Mouse (Mus musculus): ENCODE results near the gene Irf2. TPM values are rescaled to one million over a fixed set of nuclear protein-coding genes. Genes with fewer than 3 reads are reported as not detected.

Irf2 gene
- polyA plus RNA-seq, 1 experiment from 2014 or later: 27.0 TPM

DNA sequence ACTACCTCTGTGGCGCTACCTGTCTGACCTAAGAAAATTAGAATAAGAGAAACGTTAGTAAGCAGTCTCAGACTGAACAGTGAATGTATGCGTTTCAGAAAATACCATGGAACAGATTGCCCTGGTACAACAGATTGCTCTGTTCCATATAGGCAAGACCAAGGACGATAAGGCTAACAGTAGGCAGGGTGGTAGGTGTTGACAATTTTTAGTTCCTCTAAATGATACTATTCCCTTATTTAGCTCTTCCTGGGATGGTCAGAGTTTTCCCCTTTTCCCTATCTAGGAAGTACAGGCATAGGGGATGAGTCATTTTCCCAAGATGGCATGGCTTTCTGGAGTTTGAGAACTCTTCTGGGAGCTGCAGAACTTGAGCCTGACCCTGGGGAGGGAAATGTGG lies 73.4 kb downstream of the Irf2 start:
- TF ChIP-seq EP300 (optimal IDR thresholded peaks at IDR 0.05) (no peak), CTCF (IDR thresholded peaks at IDR 0.05; ENCODE audit: low read depth) (no peak)
- no peaks in the 10 kb centered on the region for H3K9me3 ChIP-seq (ENCODE audit: control insufficient read depth, low read length)

DNA sequence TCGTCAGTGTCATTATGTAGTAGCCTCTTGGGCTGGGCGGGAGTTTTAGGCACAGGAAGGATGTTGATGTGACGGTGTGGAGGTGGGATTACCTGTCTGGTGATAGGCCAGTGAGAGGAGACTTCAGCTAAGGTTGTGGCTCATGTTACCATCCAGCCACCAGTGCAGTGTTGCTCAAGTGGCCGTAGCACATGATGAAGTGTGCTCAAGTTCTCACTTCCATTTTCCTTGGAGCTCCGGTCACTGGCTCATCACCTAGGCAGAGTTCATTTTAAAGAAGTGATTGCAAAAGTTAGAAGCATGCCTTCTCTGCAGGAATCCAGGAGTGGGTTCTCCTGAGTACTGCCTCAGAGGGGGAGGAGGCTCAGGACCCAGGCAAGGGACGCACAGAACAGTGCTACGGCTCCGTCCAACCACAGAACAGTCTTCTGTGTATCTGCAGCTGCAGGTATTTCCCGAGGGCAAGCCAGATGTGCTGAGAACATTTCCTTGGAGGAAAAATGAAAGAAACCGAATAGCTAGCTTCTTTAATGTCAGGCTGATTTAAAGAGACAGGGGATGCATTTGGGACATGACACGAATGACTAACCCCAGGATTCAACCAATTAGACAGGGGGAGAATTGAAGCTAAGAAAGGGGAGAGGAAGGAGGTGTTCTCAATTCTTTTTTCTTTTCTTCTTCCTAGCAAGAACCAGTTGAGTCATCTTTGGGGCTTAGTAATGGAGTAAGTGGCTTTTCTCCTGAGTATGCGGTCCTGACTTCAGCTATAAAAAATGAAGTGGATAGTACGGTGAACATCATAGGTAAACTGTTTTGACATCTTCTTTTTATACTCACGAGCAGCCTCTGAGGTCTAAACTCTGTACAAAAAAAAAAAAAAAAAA lies 78.8 kb downstream of the Irf2 start:
- peaks cover 10% of the 10 kb centered on the region for H3K36me3 ChIP-seq (ENCODE audit: control insufficient read depth, insufficient read depth, low read length)
- H3K4me1 ChIP-seq (replicated peaks; ENCODE audit: control insufficient read depth, insufficient read depth): no peaks in the 10 kb centered on the region
- H3K27ac ChIP-seq (replicated peaks): no peak overlapping the region
- H3K4me2 ChIP-seq (replicated peaks; ENCODE audit: low read depth): no peak overlapping the region
- WGBS: 59% methylated on average over 14 of the region's 14 CpGs
- no peak for ATAC-seq (ENCODE audit: low FRiP score, low TSS enrichment)
- H3K27me3 ChIP-seq (ENCODE audit: control insufficient read depth, insufficient read depth, low read length): no peaks in the 10 kb centered on the region
- no peaks in the 10 kb centered on the region for H3K9me3 ChIP-seq (ENCODE audit: control insufficient read depth, low read length)
- H3K4me3 ChIP-seq (ENCODE audit: low read depth, low read length): no peak overlapping the region
- no peak overlapping the region for H3K9ac ChIP-seq (ENCODE audit: low read length)
- no peak for DNase-seq (ENCODE audit: low spot score)
- TF ChIP-seq CTCF (IDR thresholded peaks at IDR 0.05; ENCODE audit: low read depth) (no peak), EP300 (optimal IDR thresholded peaks at IDR 0.05) (no peak)

More for the DNA sequence above, 73.4 kb downstream of the Irf2 start:
- ATAC-seq (ENCODE audit: low FRiP score, low TSS enrichment) (no peak), DNase-seq (ENCODE audit: low spot score) (no peak)
- Histone ChIP-seq H3K9ac (ENCODE audit: low read length) (no peak overlapping the region), H3K27me3 (ENCODE audit: control insufficient read depth, insufficient read depth, low read length) (no peaks in the 10 kb centered on the region), H3K4me2 (replicated peaks; ENCODE audit: low read depth) (no peak overlapping the region), H3K4me1 (replicated peaks; ENCODE audit: control insufficient read depth, insufficient read depth) (no peaks in the 10 kb centered on the region), H3K36me3 (ENCODE audit: control insufficient read depth, insufficient read depth, low read length) (peaks cover 4% of the 10 kb centered on the region; the same call in 1 of the 2 replicates), H3K27ac (replicated peaks) (no peak overlapping the region), H3K4me3 (ENCODE audit: low read depth, low read length) (no peak overlapping the region)
- WGBS: 89% methylated on average over 4 of the region's 4 CpGs

DNA sequence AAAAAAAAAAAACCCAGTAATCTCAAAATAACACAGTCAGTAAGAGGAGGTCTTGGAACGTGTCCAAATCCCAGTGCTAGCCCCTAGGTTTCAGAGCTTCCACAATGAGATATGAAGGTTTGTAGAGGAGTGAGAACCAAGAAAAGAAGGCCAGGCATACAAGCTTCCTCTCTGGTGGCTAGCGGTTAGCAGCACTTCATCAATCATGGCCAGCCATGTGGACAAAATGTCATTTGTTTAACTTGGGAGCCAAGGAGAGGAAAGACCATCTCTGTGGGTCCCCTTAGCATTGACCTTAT lies 79.4 kb downstream of the Irf2 start:
- no peaks in the 10 kb centered on the region for H3K4me1 ChIP-seq (replicated peaks; ENCODE audit: control insufficient read depth, insufficient read depth)
- no peaks in the 10 kb centered on the region for H3K9me3 ChIP-seq (ENCODE audit: control insufficient read depth, low read length)
- TF ChIP-seq CTCF (IDR thresholded peaks at IDR 0.05; ENCODE audit: low read depth) (no peak), EP300 (optimal IDR thresholded peaks at IDR 0.05) (no peak)
- DNase-seq (ENCODE audit: low spot score) (no peak), ATAC-seq (ENCODE audit: low FRiP score, low TSS enrichment) (no peak)
- no peaks in the 10 kb centered on the region for H3K27me3 ChIP-seq (ENCODE audit: control insufficient read depth, insufficient read depth, low read length)
- no peak overlapping the region for H3K9ac ChIP-seq (ENCODE audit: low read length)
- no peak overlapping the region for H3K4me2 ChIP-seq (replicated peaks; ENCODE audit: low read depth)
- H3K36me3 ChIP-seq (ENCODE audit: control insufficient read depth, insufficient read depth, low read length): peaks cover 10% of the 10 kb centered on the region
- H3K27ac ChIP-seq (replicated peaks): no peak overlapping the region
- H3K4me3 ChIP-seq (ENCODE audit: low read depth, low read length): no peak overlapping the region
- WGBS: 54% methylated on average over 2 of the region's 2 CpGs

DNA sequence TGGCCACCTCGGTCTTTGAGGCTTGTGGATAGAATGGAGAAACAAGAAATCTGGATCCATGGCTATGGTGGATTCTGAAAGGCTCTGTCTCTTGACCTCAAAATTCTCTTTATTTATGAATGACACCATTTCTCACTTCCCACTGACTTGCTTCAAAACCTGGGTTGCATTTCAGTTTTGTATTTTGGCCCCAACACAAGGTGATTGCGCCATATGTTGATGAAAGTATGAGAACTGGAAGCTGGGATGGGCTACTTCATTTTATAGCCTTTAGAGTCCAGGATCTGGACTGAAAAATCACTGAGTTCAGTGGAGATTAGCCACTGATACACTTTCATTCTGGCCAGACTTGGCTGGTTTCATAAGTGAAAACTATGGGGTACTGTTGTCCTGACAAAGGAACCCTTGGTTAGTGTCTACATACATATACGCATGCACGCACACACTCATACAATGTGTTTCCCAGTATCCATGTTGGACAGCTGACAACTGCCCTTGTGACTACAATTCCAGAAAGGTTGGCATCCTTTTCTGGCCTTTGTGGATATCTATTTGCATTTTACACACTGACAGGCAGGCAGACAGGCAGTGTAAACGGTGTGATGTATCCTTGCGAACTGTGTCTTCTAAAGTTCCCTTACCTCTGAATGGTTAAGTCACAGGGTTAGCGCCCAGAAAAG lies 89.3 kb downstream of the Irf2 start:
- TF ChIP-seq CTCF (IDR thresholded peaks at IDR 0.05; ENCODE audit: low read depth) (no peak), EP300 (optimal IDR thresholded peaks at IDR 0.05) (no peak)
- Histone ChIP-seq H3K9ac (ENCODE audit: low read length) (no peak overlapping the region), H3K4me1 (replicated peaks; ENCODE audit: control insufficient read depth, insufficient read depth) (peaks cover 8% of the 10 kb centered on the region), H3K9me3 (ENCODE audit: control insufficient read depth, low read length) (no peaks in the 10 kb centered on the region), H3K27me3 (ENCODE audit: control insufficient read depth, insufficient read depth, low read length) (no peaks in the 10 kb centered on the region), H3K4me2 (replicated peaks; ENCODE audit: low read depth) (no peak overlapping the region), H3K4me3 (ENCODE audit: low read depth, low read length) (no peak overlapping the region), H3K36me3 (ENCODE audit: control insufficient read depth, insufficient read depth, low read length) (no peaks in the 10 kb centered on the region), H3K27ac (replicated peaks) (peak overlapping the region; percentile 83)
- no peak for ATAC-seq (ENCODE audit: low FRiP score, low TSS enrichment)
- no peak for DNase-seq (ENCODE audit: low spot score)
- WGBS: 84% methylated on average over 7 of the region's 7 CpGs

DNA sequence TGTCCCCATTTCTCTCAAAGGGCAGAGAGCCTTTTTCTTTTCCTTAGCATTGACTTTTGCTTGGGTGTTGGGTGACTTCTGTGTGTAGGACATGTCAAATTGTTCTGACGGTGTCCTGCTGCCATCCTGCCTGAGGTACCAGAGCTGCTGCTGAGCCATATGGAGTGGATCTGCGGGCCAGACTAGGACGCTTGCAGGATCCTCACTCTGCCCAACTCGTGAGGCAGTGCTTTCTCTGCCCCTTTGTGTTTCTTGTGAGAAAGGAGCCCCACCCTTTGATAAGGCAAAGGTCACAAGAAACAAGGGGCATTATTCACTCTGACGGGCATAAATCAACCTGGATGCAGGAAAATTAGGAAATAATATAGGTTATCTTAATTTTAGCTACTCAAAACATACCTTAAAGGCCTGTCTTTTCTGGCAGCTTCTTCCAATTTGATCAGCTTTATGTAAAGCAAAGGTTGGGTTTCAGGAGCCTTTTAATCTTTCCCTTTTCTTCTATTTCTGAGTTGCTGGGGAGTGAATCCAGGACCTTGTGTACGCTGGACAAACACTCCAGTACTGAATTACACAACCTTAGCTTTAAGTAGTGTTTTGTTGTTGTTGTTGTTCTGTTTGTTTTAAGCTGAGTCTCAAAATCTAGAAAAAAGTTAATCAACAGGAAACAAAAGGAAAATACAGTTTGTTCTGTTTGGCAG lies 90.0 kb downstream of the Irf2 start:
- DNase-seq (ENCODE audit: low spot score): peak; percentile 52
- H3K4me1 ChIP-seq (replicated peaks; ENCODE audit: control insufficient read depth, insufficient read depth): peaks cover 8% of the 10 kb centered on the region
- TF ChIP-seq CTCF (IDR thresholded peaks at IDR 0.05; ENCODE audit: low read depth) (no peak), EP300 (optimal IDR thresholded peaks at IDR 0.05) (no peak)
- WGBS: 47% methylated on average over 6 of the region's 6 CpGs
- ATAC-seq (ENCODE audit: low FRiP score, low TSS enrichment): peak; percentile 75
- H3K4me3 ChIP-seq (ENCODE audit: low read depth, low read length): no peak overlapping the region
- no peak overlapping the region for H3K9ac ChIP-seq (ENCODE audit: low read length)
- peak overlapping the region; percentile 83 for H3K27ac ChIP-seq (replicated peaks)
- H3K36me3 ChIP-seq (ENCODE audit: control insufficient read depth, insufficient read depth, low read length): no peaks in the 10 kb centered on the region
- no peak overlapping the region for H3K4me2 ChIP-seq (replicated peaks; ENCODE audit: low read depth)
- no peaks in the 10 kb centered on the region for H3K9me3 ChIP-seq (ENCODE audit: control insufficient read depth, low read length)
- H3K27me3 ChIP-seq (ENCODE audit: control insufficient read depth, insufficient read depth, low read length): no peaks in the 10 kb centered on the region
